Mouse (Mus musculus) ES-E14 (cell line): ENCODE measurements around the gene Rbl1. TPM values are rescaled to one million over a fixed set of nuclear protein-coding genes. Genes with fewer than 3 reads are reported as not detected.

Source experiments
- DNase-seq: peaks from one replicate; pipeline ENCODE4 v3.0.0-alpha.2; 2013; ENCODE audit warnings: low read depth, low spot score
- H3K27ac ChIP-seq: 2 replicates; pipeline ENCODE4 v1.5.1; 2012; ENCODE audit warnings: low read depth, mild to moderate bottlenecking, low read length, moderate library complexity, mixed read lengths; ENCODE audit not compliant: poor library complexity, insufficient read depth, severe bottlenecking
- H3K36me3 ChIP-seq: 2 replicates; pipeline ENCODE4 v1.6.1; 2012; ENCODE audit warnings: mild to moderate bottlenecking, low read length, moderate library complexity, mixed read lengths; ENCODE audit not compliant: control insufficient read depth, poor library complexity, insufficient read depth, severe bottlenecking
- H3K4me1 ChIP-seq, 2 experiments: fragments of 150-350 bp in 1 of 2; sonication (generic) in 1 of 2; 2 replicates each; pipeline ENCODE4 v1.6.1; 2012; ENCODE audit warnings: low read length in 2 of 2, mild to moderate bottlenecking in 1 of 2, mixed read lengths in 1 of 2; ENCODE audit not compliant: control insufficient read depth in 2 of 2, insufficient read depth in 2 of 2, poor library complexity in 1 of 2
- H3K4me3 ChIP-seq, 2 experiments: fragments of 150-350 bp in 1 of 2; sonication (generic) in 1 of 2; 2 replicates each; pipeline ENCODE4 v1.5.1; 2012; ENCODE audit warnings: low read length in 2 of 2, low read depth in 1 of 2, mild to moderate bottlenecking in 1 of 2, mixed read lengths in 1 of 2; ENCODE audit not compliant: insufficient read depth in 1 of 2, poor library complexity in 1 of 2, severe bottlenecking in 1 of 2
- H3K9ac ChIP-seq: 2 replicates; pipeline ENCODE4 v1.6.1; 2012; ENCODE audit warnings: low read depth, mild to moderate bottlenecking, low read length, mixed read lengths; ENCODE audit not compliant: poor library complexity, insufficient read depth, severe bottlenecking
- H3K9me3 ChIP-seq: fragments of 150-350 bp; sonication (generic); 2 replicates; pipeline ENCODE4 v1.6.1; 2012; ENCODE audit warnings: low read depth, mild to moderate bottlenecking, low read length; ENCODE audit not compliant: control insufficient read depth, insufficient read depth
- CHD2 ChIP-seq: IDR thresholded peaks from 2 replicates; pipeline ENCODE4 v1.6.1; 2014; ENCODE audit warnings: mild to moderate bottlenecking, low read depth, low read length, inconsistent platforms
- HCFC1 ChIP-seq: IDR thresholded peaks from 2 replicates; pipeline ENCODE4 v1.6.1; 2012; ENCODE audit warnings: low read length, inconsistent platforms, borderline replicate concordance; ENCODE audit not compliant: insufficient read depth
- MAFK ChIP-seq: IDR thresholded peaks from 2 replicates; pipeline ENCODE4 v1.6.1; 2014; ENCODE audit warnings: mild to moderate bottlenecking, low read depth, low read length, inconsistent platforms; ENCODE audit not compliant: insufficient read depth
- ZC3H11A ChIP-seq: IDR thresholded peaks from 2 replicates; pipeline ENCODE4 v1.6.1; 2012; ENCODE audit warnings: low read depth, mild to moderate bottlenecking, inconsistent platforms, low read length, borderline replicate concordance
- ZNF384 ChIP-seq: IDR thresholded peaks from 2 replicates; pipeline ENCODE4 v1.6.1; 2012; ENCODE audit warnings: low read depth, low read length, inconsistent platforms
- in situ Hi-C, 2 experiments: fragments of 600-800 bp; cut with MboI; formaldehyde crosslinking; loops; one replicate each; pipeline ENCODE4 v1.15.1; 2025; ENCODE audit warnings: low sequenced_read_pairs in 2 of 2, inconsistent platforms in 1 of 2; ENCODE audit not compliant: unreplicated experiment in 2 of 2
- total RNA-seq: library from RNA; depleted of rRNA; stranded (reverse); fragments of 300-350 nt; gene quantifications from 2 replicates; pipeline ENCODE4 v1.2.3, GENCODE M21; 2012; rRNA removed

The Rbl1 gene
- total RNA-seq, 1 experiment = 10.5 TPM

GRCm38 (mm10) chr2:157102256-157102655 lies 102.1 kb downstream of the Rbl1 start:
- DNase-seq = no peak
- Histone ChIP-seq H3K9ac (no peak overlapping the region), H3K27ac (no peak overlapping the region), H3K4me3 (no peak overlapping the region), H3K9me3 (no peaks in the 10 kb centered on the region), H3K4me1 (peaks cover 3 to 6% of the 10 kb centered on the region in 2 experiments; a peak in 3 of 4 replicates), H3K36me3 (peaks cover 7% of the 10 kb centered on the region; the same call in 1 of the 2 replicates)
- TF ChIP-seq MAFK = no peak
- TF ChIP-seq ZC3H11A = no peak
- TF ChIP-seq HCFC1 = no peak
- no peak for TF ChIP-seq ZNF384
- no peak for TF ChIP-seq CHD2
- in situ Hi-C loops = no loop called here

- Histone ChIP-seq H3K36me3 (peaks cover 7% of the 10 kb centered on the region; the same call in 1 of the 2 replicates), H3K9me3 (no peaks in the 10 kb centered on the region), H3K4me3 (no peak overlapping the region), H3K9ac (no peak overlapping the region), H3K27ac (no peak overlapping the region), H3K4me1 (peaks cover 3 to 6% of the 10 kb centered on the region in 2 experiments; a peak in 3 of 4 replicates)
- no peak for DNase-seq
- TF ChIP-seq ZC3H11A (no peak), ZNF384 (0 out of 2 replicates have a peak, but pooled peaks have one; percentile 37), HCFC1 (no peak)
- in situ Hi-C loops = no loop called here
Observed at GRCm38 (mm10) chr2:157101650-157102049, 102.7 kb downstream of the Rbl1 start.

- no peak overlapping the region for H3K4me3 ChIP-seq
- DNase-seq = no peak
- peaks cover 5% of the 10 kb centered on the region; the same call in 1 of the 2 replicates for H3K36me3 ChIP-seq
- in situ Hi-C loops = no loop called here
- H3K9ac ChIP-seq = 0 out of 2 replicates have a peak overlapping the region, but pooled peaks have one; percentile 33
- H3K9me3 ChIP-seq = no peaks in the 10 kb centered on the region
- H3K4me1 ChIP-seq = peaks cover 3 to 6% of the 10 kb centered on the region in 2 experiments; a peak in 3 of 4 replicates
- TF ChIP-seq ZC3H11A (no peak), HCFC1 (no peak), MAFK (no peak), ZNF384 (no peak), CHD2 (no peak)
- no peak overlapping the region for H3K27ac ChIP-seq
Observed at GRCm38 (mm10) chr2:157100319-157100605, 104.1 kb downstream of the Rbl1 start.

- Histone ChIP-seq H3K4me3 (no peak overlapping the region), H3K4me1 (peaks cover 3 to 6% of the 10 kb centered on the region in 2 experiments; a peak in 3 of 4 replicates), H3K9me3 (no peaks in the 10 kb centered on the region), H3K36me3 (peaks cover 5% of the 10 kb centered on the region; the same call in 1 of the 2 replicates), H3K9ac (no peak overlapping the region), H3K27ac (no peak overlapping the region)
- in situ Hi-C loops = no loop called here
- DNase-seq = no peak
- no peak for TF ChIP-seq CHD2
- TF ChIP-seq ZNF384 = no peak
- no peak for TF ChIP-seq HCFC1
- TF ChIP-seq MAFK = no peak
- TF ChIP-seq ZC3H11A = no peak
Observed at GRCm38 (mm10) chr2:157099532-157100318, 104.6 kb downstream of the Rbl1 start.

Other genes starting within 250 kb of the Rbl1 start
- gene Ndrg3, start 212.5 kb downstream of the Rbl1 start, total RNA-seq = 8.3 and 13.1 TPM in 2 replicates
- 25.2 and 27.9 TPM in 2 replicates for gene Dsn1, start 197.4 kb downstream of the Rbl1 start, total RNA-seq
- 11.8 and 12.8 TPM in 2 replicates for gene Soga1, start 125.3 kb downstream of the Rbl1 start, total RNA-seq
- gene Tldc2, start 117.5 kb downstream of the Rbl1 start, total RNA-seq = not detected in 2 replicates
- gene Samhd1, start 69.3 kb downstream of the Rbl1 start, total RNA-seq = 23.5 and 25.7 TPM in 2 replicates
- 422 and 655 TPM in 2 replicates for gene Rpn2, start 74.5 kb upstream of the Rbl1 start, total RNA-seq
- gene Mroh8, start 75.0 kb upstream of the Rbl1 start, total RNA-seq = 0.48 and 0.58 TPM in 2 replicates
- not detected in 2 replicates for gene Ghrh, start 143.0 kb upstream of the Rbl1 start, total RNA-seq
- gene Manbal, start 163.1 kb upstream of the Rbl1 start, total RNA-seq = 39.4 and 44.9 TPM in 2 replicates
- gene Src, start 213.9 kb upstream of the Rbl1 start, total RNA-seq = 32.5 and 36.7 TPM in 2 replicates